Mouse (Mus musculus) cerebellum, adult 8-10 months (tissue): ENCODE measurements around the gene Stfa2.
"Not testable (repeated sequence)": the region's sequence is repeated elsewhere in the genome, so short reads cannot be mapped to it uniquely, and the experiment has no call there.

Experiments used
- DNase-seq: peaks from one replicate; pipeline ENCODE4 v3.0.0; 2022

The Stfa2 gene

DNA sequence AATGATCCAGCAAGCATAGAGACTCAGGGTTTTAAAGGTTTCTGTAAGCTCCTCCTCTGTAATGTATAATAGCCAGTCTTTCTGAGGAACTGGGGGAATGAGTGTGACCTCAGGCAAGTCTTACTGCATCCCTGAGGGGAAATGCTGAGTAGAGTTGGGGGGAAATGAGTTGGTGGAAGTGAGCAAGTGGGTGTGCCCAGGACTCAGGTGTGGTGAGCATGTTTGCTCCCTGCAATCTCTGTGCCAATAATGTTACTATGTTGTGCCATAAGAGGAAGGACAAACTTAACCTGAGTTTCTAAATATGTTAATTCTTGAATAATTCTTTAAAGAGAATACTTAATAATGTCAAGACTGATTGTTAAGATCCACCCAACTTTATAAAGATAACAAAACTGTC is at the start of gene Stfa2:
Gene Stfa2 (minus strand): TSS at position 101 of the 400 bp plus-strand sequence.
- no peak for DNase-seq

DNA sequence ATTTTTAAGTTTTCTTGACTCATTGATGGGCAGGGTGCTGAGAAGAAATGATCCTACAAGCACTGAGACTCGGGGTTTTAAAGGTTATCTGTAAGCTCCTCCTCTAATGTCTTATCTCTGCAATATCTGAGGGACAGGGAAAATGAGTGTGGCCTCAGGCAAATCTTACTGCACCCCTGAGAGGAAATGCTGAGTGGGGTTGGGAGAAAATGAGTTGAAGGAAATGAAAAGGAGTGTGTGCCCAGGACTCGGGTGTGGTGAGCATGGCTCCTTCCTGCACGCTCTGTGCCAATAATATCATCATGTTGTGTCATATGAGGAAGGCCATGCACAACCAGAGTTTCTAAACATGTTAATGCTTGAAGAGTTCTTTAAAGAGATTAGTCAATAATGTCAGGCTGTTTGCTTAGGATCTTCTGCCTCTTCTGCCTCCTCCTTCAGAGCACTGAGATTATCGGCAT is 47.1 kb upstream of the Stfa2 start, which contains the start of gene Stfa3:
Gene Stfa3 (minus strand): TSS at position 51 of the 461 bp plus-strand sequence.
- no peak for DNase-seq

DNA sequence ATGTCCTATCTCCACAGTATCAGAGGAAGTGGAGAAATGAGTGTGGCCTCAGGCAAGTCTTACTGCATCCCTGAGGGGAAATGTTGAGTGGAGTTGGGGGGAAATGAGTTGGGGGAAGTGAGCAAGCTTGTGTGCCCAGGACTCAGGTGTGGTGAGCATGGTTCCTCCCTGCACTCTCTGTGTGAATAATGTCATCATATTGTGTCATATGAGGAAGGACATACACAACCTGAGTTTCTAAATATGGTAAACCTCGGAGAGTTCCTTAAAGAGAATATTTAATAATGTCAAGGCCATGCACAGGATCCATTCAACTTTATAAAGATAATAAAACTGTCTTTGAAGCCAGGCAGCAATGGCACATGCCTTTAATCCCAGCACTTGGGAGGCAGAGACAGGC is 12.7 kb upstream of the Stfa2 start:
- DNase-seq = not testable (repeated sequence)

DNA sequence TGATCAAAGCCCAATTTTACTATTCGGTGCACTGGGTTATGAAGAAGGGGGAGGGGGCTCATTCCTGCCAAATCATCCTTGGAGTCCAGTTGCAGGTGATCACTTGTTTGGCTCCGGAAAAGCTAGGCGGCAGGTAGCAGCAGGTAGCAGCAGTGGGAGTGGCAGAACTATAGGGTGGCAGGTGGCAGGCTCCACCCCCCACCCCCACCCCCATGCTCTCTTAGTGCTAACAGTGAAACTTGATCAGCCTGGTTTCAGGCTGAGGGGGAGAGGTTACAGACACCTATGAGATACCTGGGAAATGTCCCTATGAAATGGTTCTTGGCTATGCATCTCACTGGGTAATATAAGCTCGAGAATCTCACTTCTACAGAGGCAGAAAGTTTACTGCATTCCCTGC is 19.2 kb downstream of the Stfa2 start:
- DNase-seq = no peak

DNA sequence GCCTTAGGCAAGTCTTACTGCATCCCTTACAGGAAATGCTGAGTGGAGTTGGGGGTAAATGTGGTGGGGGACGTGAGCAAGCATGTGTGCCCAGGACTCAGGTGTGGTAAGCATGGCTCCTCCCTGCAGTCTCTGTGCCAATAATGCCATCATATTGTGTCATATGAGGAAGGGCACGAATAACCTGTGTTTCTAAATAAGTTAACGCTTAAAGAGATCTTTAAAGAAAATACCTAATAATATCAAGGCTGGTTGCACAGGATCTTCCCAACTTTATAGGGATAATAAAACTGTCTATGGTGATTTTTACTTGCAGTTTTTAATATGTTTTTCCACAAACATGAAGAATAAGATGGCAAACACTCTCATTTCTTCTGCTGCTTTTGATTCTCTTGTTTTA is 40.6 kb downstream of the Stfa2 start, which contains the start of gene BC100530:
Gene BC100530 (minus strand): TSS at position 101 of the 400 bp plus-strand sequence.
- DNase-seq = not testable (repeated sequence)
